Comparison of ENCODE assay signal across 23 mouse cellular contexts in the genomic region with DNA sequence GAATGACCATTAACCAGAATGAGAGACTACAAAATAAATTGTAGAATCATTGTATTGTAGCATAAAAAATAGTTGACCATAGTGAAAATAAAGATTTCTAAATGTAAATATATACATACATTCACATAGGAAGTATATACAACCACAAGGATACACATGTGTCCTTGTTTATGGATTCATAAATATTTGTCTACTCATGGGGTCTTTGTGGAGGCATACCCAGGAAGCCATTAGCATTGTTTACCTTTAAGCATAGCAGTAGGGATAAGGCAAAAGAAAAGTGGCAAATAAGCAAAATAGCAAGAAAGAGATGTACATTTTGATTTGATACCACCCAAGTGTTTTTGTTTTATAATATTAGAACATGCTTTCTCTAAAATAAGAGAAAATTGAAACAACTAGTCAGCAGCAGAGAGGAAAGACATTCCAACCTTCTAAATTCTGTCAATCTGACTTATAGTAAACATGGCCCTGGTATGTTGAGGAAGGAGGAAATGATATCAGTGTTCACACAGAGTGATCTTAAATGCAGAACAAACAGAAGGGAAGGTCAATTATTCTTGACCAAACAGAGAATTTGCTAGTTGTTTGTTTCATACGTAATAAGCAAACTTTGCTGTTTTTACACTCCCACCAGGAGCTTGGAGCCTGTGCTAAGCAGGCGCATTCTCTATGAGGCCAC.
A peak's percentile ranks its signal among the peaks of the same experiment; 100 is the strongest.
DNase-seq lines count a peak whose midpoint lies in the region; ATAC-seq and TF ChIP-seq lines count a peak whose summit lies in the region.
"Had no signal": no experiment of that assay in that cellular context is flagged by ENCODE, and none has a peak within 500 bp of the region (broad histone marks: within the 10 kb centered on the region; RNA-seq: fewer than 3 reads in every experiment).

No protein-coding gene starts in this region.

- H3K4me3 ChIP-seq in lung, embryonic 16.5 days (ENCODE audit: low read length): no peak overlapping the region
- no peak overlapping the region for H3K4me3 ChIP-seq in intestine, embryonic 15.5 days (replicated peaks)
- H3K4me3 ChIP-seq in stomach, postnatal 0 days (ENCODE audit: low read depth, low read length): no peak overlapping the region
- H3K4me3 ChIP-seq: embryonic facial prominence, embryonic 15.5 days; erythroblast, embryonic 14.5 days; forebrain, embryonic 10.5 days; heart, adult 2 months; heart, embryonic 15.5 days; hindbrain, embryonic 10.5 days had no signal

- H3K36me3 ChIP-seq in lung, embryonic 16.5 days (ENCODE audit: control insufficient read depth, insufficient read depth, low read length): no peaks in the 10 kb centered on the region
- H3K36me3 ChIP-seq in intestine, embryonic 15.5 days: no peaks in the 10 kb centered on the region
- no peaks in the 10 kb centered on the region for H3K36me3 ChIP-seq in stomach, postnatal 0 days (ENCODE audit: control insufficient read depth, insufficient read depth, low read length)
- H3K36me3 ChIP-seq: embryonic facial prominence, embryonic 15.5 days; G1E; heart, embryonic 15.5 days had no signal

- peaks cover 3% of the 10 kb centered on the region; the same call in 1 of the 2 replicates for H3K4me1 ChIP-seq in lung, embryonic 16.5 days (replicated peaks; ENCODE audit: control insufficient read depth, insufficient read depth, low read length)
- 0 out of 2 replicates have a peak, but pooled peaks cover 4% of the 10 kb centered on the region for H3K4me1 ChIP-seq in intestine, embryonic 15.5 days (replicated peaks)
- no peaks in the 10 kb centered on the region for H3K4me1 ChIP-seq in stomach, postnatal 0 days (replicated peaks; ENCODE audit: control insufficient read depth, insufficient read depth)
- H3K4me1 ChIP-seq: embryonic facial prominence, embryonic 15.5 days; forebrain, embryonic 10.5 days; heart, embryonic 15.5 days; hindbrain, embryonic 10.5 days had no signal

- no peak overlapping the region for H3K9ac ChIP-seq in lung, embryonic 16.5 days (ENCODE audit: low read length)
- H3K9ac ChIP-seq in intestine, embryonic 15.5 days: no peak overlapping the region
- H3K9ac ChIP-seq in stomach, postnatal 0 days (ENCODE audit: low read length): no peak overlapping the region
- H3K9ac ChIP-seq: embryonic facial prominence, embryonic 15.5 days; heart, embryonic 15.5 days; hindbrain, embryonic 14.5 days had no signal

- H3K27ac ChIP-seq in lung, embryonic 16.5 days (ENCODE audit: low read length): 0 out of 2 replicates have a peak overlapping the region, but pooled peaks have one; percentile 1
- 0 out of 2 replicates have a peak overlapping the region, but pooled peaks have one; percentile 9 for H3K27ac ChIP-seq in intestine, embryonic 15.5 days
- H3K27ac ChIP-seq in stomach, postnatal 0 days (replicated peaks): no peak overlapping the region
- H3K27ac ChIP-seq: embryonic facial prominence, embryonic 15.5 days; forebrain, embryonic 10.5 days; heart, adult 2 months; heart, embryonic 15.5 days; hindbrain, embryonic 10.5 days; hindbrain, embryonic 14.5 days had no signal

- no peaks in the 10 kb centered on the region for H3K9me3 ChIP-seq in lung, embryonic 16.5 days (ENCODE audit: control insufficient read depth, low read length)
- no peaks in the 10 kb centered on the region for H3K9me3 ChIP-seq in intestine, embryonic 15.5 days
- H3K9me3 ChIP-seq in stomach, postnatal 0 days (ENCODE audit: control insufficient read depth, low read length): no peaks in the 10 kb centered on the region
- H3K9me3 ChIP-seq: embryonic facial prominence, embryonic 15.5 days; forebrain, embryonic 10.5 days; G1E; heart, embryonic 15.5 days; hindbrain, embryonic 10.5 days had no signal

- H3K27me3 ChIP-seq in lung, embryonic 16.5 days (ENCODE audit: control insufficient read depth, insufficient read depth, low read depth, low read length): no peaks in the 10 kb centered on the region
- H3K27me3 ChIP-seq in intestine, embryonic 15.5 days (replicated peaks): no peaks in the 10 kb centered on the region
- H3K27me3 ChIP-seq in stomach, postnatal 0 days (ENCODE audit: control insufficient read depth, insufficient read depth, low read length): no peaks in the 10 kb centered on the region
- H3K27me3 ChIP-seq: embryonic facial prominence, embryonic 15.5 days; heart, embryonic 15.5 days had no signal

- DNase-seq in lung, postnatal 14 days: no peak
- DNase-seq in large intestine, adult 2 months (ENCODE audit: low read depth, low spot score): peak; percentile 4
- no peak for DNase-seq in stomach, postnatal 0 days (ENCODE audit: low spot score)
- no peak for DNase-seq in kidney, adult 11 months
- no peak for DNase-seq in frontal cortex, postnatal 14 days (ENCODE audit: low spot score in 2 of 2)
- DNase-seq: adrenal gland, postnatal 10 days; cerebellum, adult 11-12 months; cerebellum, adult 9-10 months; gastrocnemius, postnatal 10 days; heart, adult 2 months; heart, postnatal 14 days had no signal

- TF ChIP-seq EP300 in stomach, postnatal 0 days (optimal IDR thresholded peaks at IDR 0.05): no peak

- TF ChIP-seq CTCF in stomach, postnatal 0 days (IDR thresholded peaks at IDR 0.05; ENCODE audit: low read depth): no peak

- peak; percentile 78 for ATAC-seq in lung, embryonic 16.5 days (ENCODE audit: low read depth)
- peak; percentile 66 for ATAC-seq in intestine, embryonic 15.5 days
- peak; percentile 76; the same call in 1 of the 2 replicates for ATAC-seq in stomach, postnatal 0 days (ENCODE audit: low FRiP score, low TSS enrichment)
- ATAC-seq: CD4-positive, CD25-positive, alpha-beta regulatory T cell, adult 4 months; forebrain, embryonic 14.5 days had no signal

- no peak overlapping the region for H3K4me2 ChIP-seq in lung, embryonic 16.5 days (ENCODE audit: low read depth, low read length)
- H3K4me2 ChIP-seq in intestine, embryonic 15.5 days (replicated peaks): no peak overlapping the region
- no peak overlapping the region for H3K4me2 ChIP-seq in stomach, postnatal 0 days (replicated peaks; ENCODE audit: low read depth)
- H3K4me2 ChIP-seq: embryonic facial prominence, embryonic 15.5 days; heart, embryonic 11.5 days; heart, embryonic 15.5 days; hindbrain, embryonic 14.5 days had no signal

- WGBS in lung, embryonic 16.5 days: 36% methylated on average over 2 of the region's 2 CpGs
- WGBS in intestine, embryonic 15.5 days: 36% methylated on average over 2 of the region's 2 CpGs
- WGBS in large intestine, adult 2 months: 43% methylated on average over 2 of the region's 2 CpGs
- 32% methylated on average over 2 of the region's 2 CpGs for WGBS in stomach, postnatal 0 days
